Mouse (Mus musculus): Measurements from ENCODE around the gene Larp1b. TPM values are rescaled to one million over a fixed set of nuclear protein-coding genes. Genes with fewer than 3 reads are reported as not detected.

The Larp1b gene
- 10 to 100 TPM; 15.7 to 17.8 TPM for total RNA-seq (2023)

DNA sequence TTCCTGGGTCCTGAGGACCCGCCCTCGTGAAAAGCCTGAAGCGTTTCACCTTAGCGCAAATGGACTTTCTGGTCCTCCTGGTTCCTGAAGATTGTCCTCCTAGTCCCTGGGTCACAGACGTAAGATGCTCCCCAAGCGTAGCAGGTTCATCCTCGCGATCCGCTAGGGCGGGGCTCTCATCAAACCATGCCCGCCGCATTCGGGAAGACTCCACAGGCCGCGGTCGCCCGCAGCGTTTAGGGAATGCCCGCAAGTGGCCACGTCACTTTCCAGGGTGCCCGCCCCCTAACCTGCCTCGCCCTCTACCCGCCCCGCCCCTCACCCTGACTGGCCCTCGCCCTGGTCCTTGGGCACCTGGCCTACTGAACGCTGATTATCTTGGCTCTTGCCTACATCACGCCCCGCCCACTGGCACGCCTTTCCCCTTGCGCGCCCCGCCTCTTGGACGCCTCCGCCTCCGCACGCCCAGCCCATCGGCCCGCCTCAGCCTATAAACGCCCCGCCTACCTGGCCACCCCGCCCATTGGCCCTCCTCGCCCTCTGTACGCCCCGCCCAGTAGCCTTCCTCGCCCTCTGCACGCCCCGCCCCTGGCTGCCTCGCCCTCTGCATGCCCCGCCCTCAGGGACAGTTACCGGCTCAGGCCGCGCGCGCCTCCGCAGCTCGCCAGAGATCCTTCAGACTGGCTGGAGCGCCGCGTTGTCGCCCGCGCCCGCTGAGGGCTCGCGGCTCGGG lies at the start of gene Larp1b:
Gene Larp1b, plus strand, starts transcription at position 659 of the 733 bp plus-strand sequence.

DNA sequence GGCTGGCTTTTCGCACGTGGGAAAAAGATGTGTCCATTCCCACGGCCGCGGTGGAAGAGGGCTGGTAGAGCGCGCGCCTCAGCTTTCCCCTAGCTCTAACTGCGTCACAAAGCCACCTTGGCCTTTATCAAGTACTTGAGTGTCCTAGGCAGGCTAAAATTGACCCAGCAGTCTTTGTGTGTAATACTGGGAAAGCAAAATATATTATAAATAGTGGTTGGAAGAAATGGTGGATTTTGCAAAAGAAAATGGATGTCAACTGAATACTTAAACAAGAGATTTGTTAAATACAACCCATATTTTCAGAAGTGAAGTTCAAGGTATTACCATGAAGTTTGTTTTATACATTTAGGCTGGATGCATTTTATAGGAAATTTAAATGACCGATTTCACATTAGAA lies 47.2 kb upstream of the Larp1b start, which contains the start of gene 1700034I23Rik:
Gene 1700034I23Rik, minus strand, starts transcription at position 101 of the 400 bp plus-strand sequence.

DNA sequence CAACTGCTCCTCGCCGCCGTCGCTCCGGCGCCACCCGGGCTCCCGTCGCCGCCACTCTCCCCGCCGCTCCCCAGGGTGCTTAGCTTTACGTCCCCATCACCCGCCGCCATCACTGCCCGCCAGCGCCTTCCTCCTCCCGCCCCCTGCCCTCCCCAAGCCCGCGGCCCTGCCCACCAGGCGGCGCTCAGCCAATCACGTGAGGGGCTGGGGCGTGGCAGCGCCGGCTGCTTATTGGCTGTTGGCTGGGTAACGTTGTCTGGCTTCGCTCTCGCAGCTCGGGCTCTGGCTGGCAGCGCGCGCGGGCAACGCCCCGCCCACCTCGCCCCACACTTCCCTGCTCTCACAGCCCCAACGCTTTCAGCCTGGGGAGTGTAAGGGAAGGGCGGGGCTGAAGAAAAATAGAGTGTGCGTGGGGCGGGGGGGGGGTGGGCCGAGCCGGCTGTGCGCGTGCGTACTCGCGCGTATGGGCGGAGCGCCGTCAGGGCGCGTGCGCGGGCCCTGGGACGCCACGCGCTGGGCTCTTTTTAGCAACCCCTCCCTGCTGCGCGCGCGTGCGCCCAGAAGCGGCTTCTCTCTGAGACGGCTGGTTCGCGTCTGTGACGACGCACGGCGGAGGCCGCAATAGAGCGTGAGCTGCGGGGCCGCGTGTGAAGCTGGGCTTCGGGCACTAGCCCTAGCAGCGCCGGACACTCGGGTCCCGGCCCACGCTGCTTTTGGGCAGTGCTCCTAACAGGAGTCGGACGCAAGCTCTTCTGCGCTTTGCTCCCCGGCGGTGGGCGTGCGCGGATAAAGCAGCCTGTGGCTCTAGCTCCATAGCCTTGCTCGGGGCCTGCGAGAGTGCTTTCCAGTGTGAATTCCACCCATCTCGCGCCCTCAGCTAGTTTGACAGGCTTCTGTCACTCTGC lies 133.5 kb downstream of the Larp1b start, which contains the start of gene Pgrmc2:
Gene Pgrmc2, minus strand, starts transcription at position 162 of the 905 bp plus-strand sequence.

Other genes starting within 250 kb of the Larp1b start
- gene Slc25a31, start 241.0 kb upstream of the Larp1b start, total RNA-seq (2023) = not detected
- gene Hspa4l, start 205.3 kb upstream of the Larp1b start, total RNA-seq (2023) = 10 to 100 TPM; 24.0 to 27.6 TPM
- gene Plk4, start 149.8 kb upstream of the Larp1b start, total RNA-seq (2023) = 10 to 100 TPM in 1 of 2 experiments, 1 to 10 TPM in 1; 8.1 to 10.4 TPM
- 10 to 100 TPM in 1 of 2 experiments, 1 to 10 TPM in 1; 8.4 to 10.1 TPM for gene Mfsd8, start 102.9 kb upstream of the Larp1b start, total RNA-seq (2023)
- gene Abhd18, start 102.9 kb upstream of the Larp1b start, total RNA-seq (2023) = 1 to 10 TPM; 6.2 to 6.3 TPM
- gene 1700034I23Rik, start 47.3 kb upstream of the Larp1b start, total RNA-seq (2023) = not detected
- 10 to 100 TPM; 18.1 to 18.4 TPM for gene Pgrmc2, start 133.2 kb downstream of the Larp1b start, total RNA-seq (2023)

All from monocyte, adult 59 days (primary cell).